Mouse (Mus musculus) heart, postnatal 36 days (tissue): ENCODE measurements at regions not wholly inside any gene's neighbourhood (a gene's known extent, or its start where the extent isn't known, plus 50 kb on each side); places are given as distances from the start of the nearest gene placed in this dataset.

Experiments
- DNase-seq, 2 experiments: peaks; one replicate each; pipeline ENCODE4 v3.0.0; 2021 to 2022
- intact Hi-C: fragments of 180-260 bp; cut with DNase I; formaldehyde crosslinking; loops from one replicate; pipeline ENCODE4 v1.15.1; 2025

DNA sequence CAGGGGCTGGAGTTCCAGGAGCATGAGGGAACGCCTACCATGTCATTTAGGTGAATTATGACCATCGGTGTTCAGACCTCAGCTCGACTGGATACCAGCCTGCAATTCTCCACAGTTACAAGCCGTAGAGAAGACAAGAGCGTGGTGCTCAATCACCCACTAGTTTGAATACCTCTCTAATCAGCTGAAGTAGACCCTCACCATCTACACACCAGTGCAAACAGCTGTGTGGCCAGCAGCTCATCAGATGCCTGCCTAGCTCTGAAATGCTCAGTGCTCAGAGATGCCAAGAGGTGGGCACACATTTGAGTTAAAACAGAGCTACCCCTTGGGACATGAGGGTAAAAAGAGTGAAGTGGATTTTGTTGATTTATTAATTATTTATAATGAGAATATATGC lies 660.2 kb downstream of the Magi1 start:
- intact Hi-C loops = no loop called here
- no peak for DNase-seq

DNA sequence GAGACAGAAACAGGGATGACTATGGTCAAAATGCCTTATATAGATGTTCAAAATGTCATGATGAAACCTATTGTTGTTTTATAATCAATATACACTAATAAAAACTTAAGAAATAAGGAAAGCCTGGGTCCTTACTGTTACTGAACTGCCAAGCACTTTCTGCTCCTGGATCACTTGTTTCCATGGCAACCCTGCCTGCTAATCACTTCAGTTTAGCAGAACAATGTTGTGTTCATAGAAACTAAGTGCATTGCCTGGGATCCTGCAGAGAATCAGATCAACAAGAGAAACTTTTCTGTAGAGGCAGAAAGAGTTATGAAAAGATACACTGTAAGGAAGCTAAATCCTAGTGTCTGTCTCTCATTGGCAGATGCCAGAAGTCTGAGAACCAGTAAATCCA lies 666.8 kb downstream of the Magi1 start:
- DNase-seq = no peak
- intact Hi-C loops = no loop called here

DNA sequence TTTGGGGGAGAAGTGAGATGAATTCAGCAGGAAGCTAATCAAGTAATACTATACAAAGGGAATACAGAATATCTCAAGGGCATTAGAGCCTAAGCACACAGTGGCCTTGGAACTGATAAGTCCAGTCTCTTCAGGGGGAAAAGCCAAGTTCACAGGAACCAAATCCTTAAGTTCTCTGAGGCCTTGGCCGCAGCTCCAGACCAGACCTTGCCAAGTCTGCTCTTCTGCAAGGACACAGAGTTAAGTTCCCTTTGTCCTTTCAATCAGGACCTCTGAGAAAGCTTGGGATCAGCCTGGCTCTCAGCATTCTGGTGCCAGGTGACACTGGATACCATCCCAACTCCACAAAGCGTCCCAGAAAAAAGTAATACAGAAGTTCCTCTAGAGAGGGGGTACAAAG lies 657.1 kb upstream of the Adamts9 start:
- intact Hi-C loops = no loop called here
- peak; percentile 11 to 29 for DNase-seq

DNA sequence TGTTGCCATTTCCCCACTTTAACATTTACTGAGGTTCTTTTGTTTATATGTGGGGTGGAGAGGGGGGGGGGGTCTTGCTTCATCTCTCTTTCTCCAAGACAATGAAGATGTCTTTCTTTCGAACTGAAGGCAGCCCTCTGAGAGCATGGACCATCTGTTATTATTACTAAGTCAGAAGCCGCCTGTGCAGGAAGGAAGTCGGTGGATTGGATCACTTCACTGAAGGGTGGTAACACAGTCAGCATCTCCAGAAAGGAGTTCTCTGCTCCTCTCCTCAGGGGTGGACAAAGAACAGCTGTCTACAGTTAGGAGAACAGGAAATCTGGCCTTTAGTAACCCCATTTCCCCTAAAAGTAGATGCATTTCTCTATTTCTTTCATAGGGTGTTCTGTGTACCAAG lies 656.1 kb upstream of the Adamts9 start:
- intact Hi-C loops = no loop called here
- no peak for DNase-seq

DNA sequence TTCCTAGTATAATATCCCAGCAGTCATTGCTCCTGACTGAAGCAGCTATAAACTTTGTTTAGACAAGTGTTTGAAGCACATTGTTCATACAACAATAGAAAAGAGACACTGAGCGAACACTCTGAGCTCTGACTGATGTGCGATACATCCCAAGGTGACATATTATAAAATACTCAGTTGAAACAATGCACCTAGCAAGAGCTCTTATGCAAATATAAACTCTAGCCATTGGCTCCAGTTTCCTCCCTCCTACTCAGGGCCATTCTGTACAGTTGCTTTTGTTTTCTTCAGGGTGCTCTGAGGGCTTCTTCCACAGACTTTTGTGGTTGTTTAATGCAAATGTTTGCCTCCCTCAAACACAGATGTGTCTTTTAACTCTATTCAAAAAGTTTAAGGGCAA lies 646.6 kb upstream of the Adamts9 start:
- intact Hi-C loops = no loop called here
- no peak for DNase-seq

DNA sequence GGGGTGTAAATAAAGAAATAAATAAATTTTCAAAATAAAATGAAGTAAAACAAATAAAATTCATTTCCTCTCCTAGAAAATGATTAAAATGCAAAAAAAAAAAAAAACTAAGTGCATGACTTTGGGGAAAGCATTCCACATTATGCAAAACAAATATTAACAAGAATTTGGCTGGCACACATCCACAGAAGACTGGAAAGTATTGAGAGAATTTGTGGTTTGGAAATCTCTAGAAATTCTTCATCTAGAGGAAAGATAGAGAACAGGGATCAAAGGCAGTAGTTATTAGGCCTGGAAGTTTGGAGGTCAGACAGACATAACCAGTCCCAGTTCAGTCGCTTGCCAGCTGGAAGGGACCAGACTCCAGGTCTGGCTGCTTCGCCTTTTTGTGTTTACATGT lies 643.6 kb upstream of the Adamts9 start:
- no peak for DNase-seq
- intact Hi-C loops = no loop called here

DNA sequence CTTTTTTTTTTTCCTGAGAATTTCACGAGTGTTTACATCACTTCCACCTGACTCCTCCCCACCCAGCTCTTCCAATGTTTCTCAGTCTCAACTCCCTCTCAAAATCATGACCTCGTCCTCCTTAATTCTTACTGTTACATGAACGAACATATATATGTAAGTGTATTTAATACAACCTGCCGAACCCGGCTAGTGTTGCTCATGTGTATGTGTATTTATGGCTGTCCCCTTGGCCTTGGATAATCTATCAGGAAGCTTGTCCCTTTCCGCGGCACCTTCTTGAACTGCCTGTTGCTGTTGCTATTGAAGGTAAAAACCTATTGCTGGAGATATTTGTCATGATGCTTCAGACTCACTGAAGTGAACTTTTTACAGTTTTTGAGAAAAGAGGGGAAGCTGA lies 637.8 kb upstream of the Adamts9 start:
- DNase-seq = no peak
- intact Hi-C loops = no loop called here

DNA sequence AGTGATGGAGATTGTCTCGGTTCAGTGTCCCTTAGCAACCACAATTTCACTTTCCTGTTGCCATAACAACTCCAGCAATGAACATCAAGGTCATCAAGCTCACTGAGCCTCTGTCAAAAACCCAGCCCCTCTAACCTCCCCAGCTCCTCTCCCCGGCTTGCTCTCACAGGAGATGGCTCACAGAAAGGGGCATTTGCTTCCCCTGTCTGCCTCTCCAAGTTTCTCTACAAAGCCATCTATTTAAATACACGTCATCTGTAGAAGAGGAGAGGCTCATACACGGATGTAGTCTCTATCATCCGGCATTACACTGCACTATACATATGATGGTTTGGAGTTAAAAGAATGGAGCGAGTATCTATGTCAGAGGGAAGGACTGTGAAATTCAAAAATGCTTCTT lies 637.4 kb upstream of the Adamts9 start:
- DNase-seq = no peak
- intact Hi-C loops = no loop called here

DNA sequence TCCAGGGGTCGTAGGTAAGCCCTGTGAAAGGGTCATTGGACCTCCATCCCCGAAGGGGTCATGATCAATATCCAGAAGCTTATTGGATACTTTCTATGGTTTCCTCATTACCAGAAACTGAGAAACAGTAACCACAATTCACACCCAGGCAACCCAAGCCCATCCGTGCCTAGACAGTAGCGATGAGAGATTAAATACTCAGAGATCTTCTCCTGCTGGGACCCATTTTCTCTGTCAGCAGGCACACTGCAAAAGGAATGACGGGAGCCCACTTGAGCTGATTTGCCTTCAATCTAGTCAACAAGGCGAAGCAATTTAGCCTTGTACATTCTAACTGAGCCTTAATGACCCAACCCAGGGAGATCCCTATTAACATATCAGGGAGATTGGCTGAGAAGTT lies 632.0 kb upstream of the Adamts9 start:
- no peak for DNase-seq

DNA sequence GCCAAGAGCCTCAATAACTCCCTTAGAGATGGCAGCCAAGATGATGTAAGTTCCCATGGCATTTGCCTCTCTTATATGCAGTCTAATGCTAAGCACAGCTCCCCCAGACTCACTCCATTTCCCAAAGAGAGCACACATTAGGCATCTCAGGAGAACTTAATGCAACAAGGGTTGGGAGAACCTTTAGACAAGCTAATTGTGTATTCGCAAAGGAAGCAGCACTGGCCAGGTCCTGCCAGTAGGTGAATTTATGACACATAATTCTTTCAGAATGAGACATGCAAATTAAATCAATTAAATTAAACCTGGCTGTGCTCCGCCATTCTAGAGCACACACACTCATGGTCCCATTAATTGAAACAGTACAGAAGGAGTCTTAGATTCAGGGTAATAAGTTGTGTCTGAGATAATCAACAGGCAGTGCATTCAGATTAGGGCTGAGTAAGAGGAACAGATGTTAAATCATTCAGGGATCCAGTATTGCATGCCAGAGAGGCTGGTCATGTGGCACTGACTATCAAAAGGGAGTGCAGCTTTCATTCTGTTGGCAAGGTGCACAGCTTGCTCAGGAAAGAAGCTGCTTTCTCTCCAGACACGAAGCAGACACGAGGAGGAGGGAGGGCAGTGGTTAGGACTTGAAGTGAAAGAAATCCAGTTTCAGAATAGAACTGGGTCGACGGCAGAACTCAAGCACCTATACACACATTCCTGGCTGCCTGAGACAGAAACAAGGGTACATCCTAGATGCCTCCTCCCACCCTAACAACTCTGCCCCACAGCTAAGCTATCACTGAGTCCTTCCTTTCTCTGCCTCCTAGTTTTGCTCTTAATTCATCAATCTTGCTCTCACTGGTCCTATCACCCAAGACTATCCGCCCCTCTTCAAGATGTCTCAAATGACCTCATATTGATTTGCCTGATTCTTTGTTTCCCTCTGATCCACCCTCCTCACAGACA lies 630.7 kb upstream of the Adamts9 start:
- intact Hi-C loops = no loop called here
- peak; percentile 6 to 11 for DNase-seq

More for the DNA sequence above, 632.0 kb upstream of the Adamts9 start:
- intact Hi-C loops = no loop called here

DNA sequence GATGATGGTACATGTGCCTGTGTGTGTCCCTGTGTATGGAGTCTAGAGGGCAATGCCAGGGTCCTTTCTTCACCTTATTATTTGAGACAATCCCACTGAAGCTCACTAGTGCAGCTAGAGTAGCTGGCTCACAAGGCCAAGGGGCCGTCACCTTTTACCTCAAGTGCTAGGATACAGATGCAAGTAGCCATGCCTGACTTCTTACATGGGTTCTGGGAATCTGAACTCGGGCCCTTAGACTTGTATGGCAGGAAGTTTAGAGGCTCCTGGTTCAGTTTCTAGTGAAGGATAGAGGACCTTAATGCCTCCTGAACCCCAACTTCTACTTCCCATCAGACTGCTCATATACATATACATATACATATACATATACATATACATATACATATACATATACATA lies 626.6 kb upstream of the Adamts9 start:
- DNase-seq = no peak
- intact Hi-C loops = no loop called here

DNA sequence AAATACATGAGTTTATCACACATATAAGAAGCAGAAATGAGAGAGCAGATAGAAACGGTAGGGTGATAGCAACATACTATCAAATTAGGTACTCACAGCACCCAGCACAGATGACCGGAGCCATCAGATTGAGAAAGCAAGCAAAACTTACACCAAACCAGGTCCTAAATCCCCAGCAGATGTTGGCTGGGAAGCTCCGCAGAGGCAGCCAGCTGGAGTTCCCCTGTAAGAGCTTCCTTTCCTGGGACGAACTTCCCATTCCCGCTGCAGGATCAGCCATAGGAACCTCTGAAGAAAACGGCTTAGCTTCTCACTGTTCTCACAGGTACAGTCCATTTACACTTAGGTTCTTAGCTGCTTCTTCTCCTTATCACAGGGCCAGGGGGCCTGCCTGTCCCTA lies 625.9 kb upstream of the Adamts9 start:
- intact Hi-C loops = no loop called here
- no peak for DNase-seq

DNA sequence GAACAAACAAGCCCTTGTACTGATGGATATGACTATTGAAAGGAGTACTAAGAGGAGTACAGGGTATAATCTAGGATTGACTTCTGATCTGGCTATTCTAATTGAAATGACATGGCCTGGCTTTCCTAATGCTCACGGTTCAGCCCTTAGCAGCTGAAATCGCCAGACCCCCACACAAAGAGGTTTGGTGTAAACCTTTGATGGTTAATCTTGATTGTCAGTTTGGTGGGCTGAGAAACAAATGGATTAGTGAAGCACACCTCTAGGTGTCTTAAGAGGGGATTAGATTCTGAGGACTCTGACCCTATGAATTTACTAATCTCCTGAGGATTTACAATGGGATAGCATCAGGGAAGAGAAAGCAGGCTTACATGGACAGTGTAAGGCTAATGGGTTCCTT lies 623.4 kb upstream of the Adamts9 start:
- intact Hi-C loops = no loop called here
- DNase-seq = no peak

DNA sequence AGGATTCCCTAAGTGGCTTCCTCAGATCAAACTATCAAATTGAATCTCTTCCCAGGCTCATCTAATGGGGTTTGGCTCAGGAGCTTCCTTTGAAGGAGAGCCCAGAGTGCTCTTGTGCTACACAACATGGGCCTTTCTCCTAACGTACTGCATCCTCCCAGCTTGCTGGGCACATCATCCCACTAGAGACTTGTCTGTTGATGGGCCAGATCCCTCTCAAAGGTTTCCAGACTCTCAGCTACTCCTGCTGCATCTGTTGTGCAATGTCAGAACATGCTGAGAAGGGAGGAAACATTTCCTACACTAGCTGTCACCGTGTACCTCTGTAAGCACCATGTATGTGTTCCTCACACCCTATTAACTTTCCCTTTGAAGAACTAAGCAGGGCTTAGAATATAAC lies 605.0 kb upstream of the Adamts9 start:
- DNase-seq = peak in 1 of 2 experiments; percentile 21
- intact Hi-C loops = no loop called here

DNA sequence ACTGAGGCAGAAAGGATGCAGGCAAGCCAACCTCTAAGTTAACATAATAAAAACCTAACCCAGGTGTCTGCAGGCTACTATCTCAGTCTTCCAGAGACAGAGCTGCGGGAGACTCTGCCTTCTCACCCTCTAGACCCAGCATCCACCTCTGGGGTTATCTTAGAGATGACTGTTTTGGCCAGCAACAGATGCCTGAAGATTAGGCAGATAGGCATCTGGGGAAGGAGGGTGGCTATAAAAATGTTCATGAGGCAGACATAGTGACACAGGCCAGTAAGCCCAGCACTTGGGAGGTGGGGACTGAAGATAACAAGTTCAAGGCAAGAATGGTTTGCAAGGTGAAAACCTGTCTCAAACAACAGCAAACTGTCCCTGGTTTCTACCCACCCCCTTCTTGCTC lies 601.0 kb upstream of the Adamts9 start:
- no peak for DNase-seq
- intact Hi-C loops = loop anchor here (1.0 to 5.0 kb wide), 4 partner anchors 272 to 758 kb away; no protein-coding TSS in a partner anchor

DNA sequence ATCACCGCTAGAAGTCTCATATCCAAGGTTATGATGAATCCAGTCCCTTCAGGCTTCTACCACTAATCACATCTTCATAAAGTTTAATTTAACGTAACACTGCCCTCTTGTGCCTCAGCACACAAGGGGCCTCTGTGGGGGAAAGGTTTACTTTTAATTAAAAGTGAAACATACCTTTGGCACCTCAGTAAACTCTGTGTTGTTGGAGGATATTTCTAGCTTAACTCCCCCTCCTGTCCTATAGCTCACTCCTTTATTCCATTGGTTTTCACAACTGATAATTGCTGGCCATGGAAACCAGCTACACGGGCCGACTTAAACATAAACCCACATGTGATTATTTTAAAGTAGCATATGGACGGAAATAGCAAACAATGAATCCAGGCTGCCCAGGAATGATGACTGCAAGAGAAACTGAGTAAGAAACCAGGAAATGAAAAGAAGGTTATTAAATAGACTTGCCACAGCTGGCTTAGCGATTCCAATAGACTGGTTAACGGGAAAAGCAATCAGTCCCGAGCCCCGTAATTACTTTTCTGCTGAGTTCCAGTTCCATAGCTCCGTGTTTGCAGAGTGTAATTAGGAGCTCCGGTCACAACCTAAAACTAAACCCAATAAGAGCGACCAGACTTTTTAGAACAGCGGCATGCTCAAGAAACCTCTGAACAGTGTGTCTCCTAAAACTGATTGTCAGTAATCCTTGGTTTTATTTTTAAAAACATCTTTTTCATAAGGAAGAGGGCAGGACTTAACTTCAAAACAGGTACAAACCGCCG lies 600.2 kb upstream of the Adamts9 start:
- DNase-seq = peak in 1 of 2 experiments; percentile 26
- intact Hi-C loops = loop anchor here (1.0 to 5.0 kb wide), 5 partner anchors 271 to 757 kb away; partner anchors contain the start of gene Adamts9

DNA sequence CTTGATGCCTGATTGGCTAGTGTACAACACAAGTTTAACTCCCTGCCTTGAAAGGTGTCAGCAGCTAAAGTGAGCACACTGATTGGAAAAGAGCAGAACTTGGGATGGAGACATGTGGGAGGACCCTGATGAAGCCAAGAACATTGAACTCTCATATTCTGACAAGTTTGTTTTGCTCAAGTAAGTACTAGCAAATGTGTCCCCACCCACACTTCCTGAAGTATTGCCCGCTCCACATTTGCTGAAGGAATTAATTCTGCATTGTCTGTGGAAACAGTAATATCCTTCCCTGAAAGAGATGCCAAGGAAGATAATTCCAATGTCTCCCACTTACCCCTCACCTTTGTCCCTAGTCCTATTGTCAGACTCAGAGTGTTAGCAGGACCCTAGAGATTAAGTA lies 596.3 kb upstream of the Adamts9 start:
- peak in 1 of 2 experiments; percentile 4 for DNase-seq
- intact Hi-C loops = loop anchor here (5.0 to 10.0 kb wide), 2 partner anchors 227 to 365 kb away; no protein-coding TSS in a partner anchor

DNA sequence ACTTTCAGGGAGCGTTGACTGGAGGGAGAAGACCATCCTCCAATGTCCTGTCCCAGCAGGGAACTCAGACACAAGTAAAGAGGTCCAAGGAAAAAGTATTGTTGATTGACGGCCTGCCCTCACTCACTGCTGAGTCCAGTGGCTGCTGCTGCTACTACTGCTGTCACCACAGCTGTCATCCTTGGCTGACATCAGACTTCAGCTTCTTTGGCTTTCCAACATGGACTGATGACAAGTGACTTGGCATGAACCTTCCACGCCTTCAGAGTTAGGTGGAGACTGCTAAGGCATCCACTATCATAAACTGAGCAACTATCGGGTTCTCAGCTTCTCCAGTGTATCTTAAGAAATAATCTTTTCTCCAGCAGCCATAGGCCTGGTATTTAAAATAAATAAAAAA lies 595.9 kb upstream of the Adamts9 start:
- intact Hi-C loops = loop anchor here (5.0 to 10.0 kb wide), 2 partner anchors 227 to 364 kb away; no protein-coding TSS in a partner anchor

DNA sequence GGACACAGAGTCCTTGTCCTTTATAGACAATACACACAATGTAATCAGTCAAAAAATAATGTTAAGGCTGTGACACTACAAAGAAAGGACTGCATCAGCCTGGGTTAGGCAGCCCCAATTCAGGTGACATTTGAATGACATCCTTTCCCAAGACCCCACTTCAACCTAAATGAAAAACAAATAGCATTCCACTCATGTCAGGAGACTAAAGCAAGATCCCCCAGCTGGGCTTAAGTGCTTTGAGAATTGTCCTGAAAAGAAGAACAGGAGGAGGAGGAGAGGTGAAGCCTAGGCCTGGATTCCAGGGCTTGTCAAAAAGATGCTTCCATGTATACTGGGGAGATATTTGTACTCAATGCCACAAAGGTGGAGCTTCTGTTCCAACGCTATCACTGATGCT lies 594.7 kb upstream of the Adamts9 start:
- no peak for DNase-seq
- intact Hi-C loops = loop anchor here (5.0 to 10.0 kb wide), 2 partner anchors 226 to 363 kb away; no protein-coding TSS in a partner anchor

More for the DNA sequence above, 595.9 kb upstream of the Adamts9 start:
- peak; percentile 12 to 19 for DNase-seq

DNA sequence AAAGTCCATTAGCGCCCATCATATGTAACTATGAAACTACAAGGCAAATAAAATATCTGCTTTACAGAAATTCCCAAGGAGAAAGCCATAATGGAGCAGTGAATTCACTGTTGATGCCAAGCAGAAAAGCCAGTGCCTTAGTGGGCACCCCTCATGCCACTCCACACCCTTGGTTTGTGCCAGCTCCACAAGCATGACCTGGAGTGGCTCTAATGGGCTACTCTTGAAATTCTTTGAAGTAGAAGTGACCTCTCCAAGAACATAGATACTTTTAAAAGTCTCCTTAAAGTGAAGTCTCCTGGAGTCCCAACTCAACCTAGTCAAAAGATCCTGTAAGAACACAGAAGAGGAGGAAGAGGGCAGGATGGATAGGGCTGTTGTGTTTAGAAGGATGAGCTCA lies 593.8 kb upstream of the Adamts9 start:
- no peak for DNase-seq
- intact Hi-C loops = loop anchor here (5.0 to 10.0 kb wide), 2 partner anchors 225 to 362 kb away; no protein-coding TSS in a partner anchor

DNA sequence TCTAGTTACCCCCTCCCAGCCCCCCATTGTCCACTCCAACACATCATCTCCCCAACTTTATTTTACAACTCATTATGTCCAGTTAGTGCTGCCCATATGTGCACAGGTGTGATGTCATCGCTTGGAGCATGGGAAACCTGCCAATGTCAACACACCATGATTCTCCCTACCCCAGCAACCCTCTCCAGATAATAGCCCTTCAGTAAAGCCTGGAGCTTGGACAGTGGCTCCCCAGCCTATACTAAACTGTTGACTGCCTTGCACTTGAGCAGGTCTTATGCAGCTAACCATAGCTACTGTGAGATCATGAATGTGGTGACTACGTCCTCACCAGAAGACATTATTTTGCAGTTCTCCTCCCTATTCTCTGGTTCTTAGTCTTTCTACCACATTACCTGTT lies 570.5 kb upstream of the Adamts9 start:
- no peak for DNase-seq
- intact Hi-C loops = no loop called here
